Mouse (Mus musculus) ovary, postnatal 36 days (tissue): Measurements from ENCODE around the gene Haus5.

Experiments used
- DNase-seq: peaks from one replicate; pipeline ENCODE4 v3.0.0; 2022; ENCODE audit warnings: low spot score, mixed read lengths

Haus5 gene

GRCm38 (mm10) chr7:30625530-30626384 is 39.0 kb downstream of the Haus5 start, which contains the start of gene Cox6b1:
Gene Cox6b1, minus strand, starts transcription at chr7:30626151.
- peak; percentile 85 for DNase-seq

- DNase-seq: no peak
Measured at GRCm38 (mm10) chr7:30619202-30619601, 45.6 kb downstream of the Haus5 start.

GRCm38 (mm10) chr7:30618658-30619057 is 46.1 kb downstream of the Haus5 start:
- DNase-seq: no peak

GRCm38 (mm10) chr7:30615049-30615760 is 49.6 kb downstream of the Haus5 start:
- DNase-seq: no peak

- no peak for DNase-seq
Measured at GRCm38 (mm10) chr7:30614454-30614853, 50.3 kb downstream of the Haus5 start.

GRCm38 (mm10) chr7:30613529-30614112 is 51.2 kb downstream of the Haus5 start:
- peak; percentile 53 for DNase-seq

- no peak for DNase-seq
Measured at GRCm38 (mm10) chr7:30612654-30613402, 52.0 kb downstream of the Haus5 start, which contains the start of gene Upk1a. Gene Upk1a, minus strand, starts transcription at chr7:30612847.

- no peak for DNase-seq
Measured at GRCm38 (mm10) chr7:30610043-30610442, 54.8 kb downstream of the Haus5 start.

GRCm38 (mm10) chr7:30608476-30608875 is 56.3 kb downstream of the Haus5 start:
- DNase-seq: no peak

GRCm38 (mm10) chr7:30607706-30608309 is 57.0 kb downstream of the Haus5 start:
- peak; percentile 49 for DNase-seq

- DNase-seq: no peak
Measured at GRCm38 (mm10) chr7:30604944-30605343, 59.9 kb downstream of the Haus5 start.

- DNase-seq: no peak
Measured at GRCm38 (mm10) chr7:30604424-30604823, 60.4 kb downstream of the Haus5 start.
